Mouse (Mus musculus): Measurements from ENCODE around the gene Stra6l.

Stra6l gene

GRCm38 (mm10) chr4:45848109-45848824 lies at the start of gene Stra6l:
Gene Stra6l, plus strand, starts transcription at chr4:45848664.
- no peak for DNase-seq (ENCODE audit: low spot score)

- peak; percentile 67 for DNase-seq (ENCODE audit: low spot score)
These were observed 49.5 kb upstream of the Stra6l start, which contains the start of gene Aldh1b1 for GRCm38 (mm10) chr4:45798964-45799363. Gene Aldh1b1, plus strand, starts transcription at chr4:45799022.

- DNase-seq (ENCODE audit: low spot score), result no peak
These were observed 48.4 kb upstream of the Stra6l start for GRCm38 (mm10) chr4:45799956-45800537.

GRCm38 (mm10) chr4:45802900-45803299 lies 45.6 kb upstream of the Stra6l start:
- no peak for DNase-seq (ENCODE audit: low spot score)

GRCm38 (mm10) chr4:45808034-45808433 lies 40.4 kb upstream of the Stra6l start:
- DNase-seq (ENCODE audit: low spot score), result no peak

- no peak for DNase-seq (ENCODE audit: low spot score)
These were observed 37.2 kb upstream of the Stra6l start for GRCm38 (mm10) chr4:45811250-45811649.

GRCm38 (mm10) chr4:45815542-45815941 lies 32.9 kb upstream of the Stra6l start:
- DNase-seq (ENCODE audit: low spot score), result peak; percentile 45

GRCm38 (mm10) chr4:45818814-45819207 lies 29.7 kb upstream of the Stra6l start:
- DNase-seq (ENCODE audit: low spot score), result no peak

GRCm38 (mm10) chr4:45819208-45819931 lies 29.1 kb upstream of the Stra6l start:
- no peak for DNase-seq (ENCODE audit: low spot score)

GRCm38 (mm10) chr4:45820074-45820830 lies 28.2 kb upstream of the Stra6l start:
- DNase-seq (ENCODE audit: low spot score), result peak; percentile 66

- no peak for DNase-seq (ENCODE audit: low spot score)
These were observed 26.5 kb upstream of the Stra6l start for GRCm38 (mm10) chr4:45821995-45822394.

GRCm38 (mm10) chr4:45822781-45823575 lies 25.5 kb upstream of the Stra6l start:
- no peak for DNase-seq (ENCODE audit: low spot score)

- DNase-seq (ENCODE audit: low spot score), result no peak
These were observed 24.3 kb upstream of the Stra6l start for GRCm38 (mm10) chr4:45824049-45824760.

GRCm38 (mm10) chr4:45824761-45825556 lies 23.5 kb upstream of the Stra6l start:
- no peak for DNase-seq (ENCODE audit: low spot score)

- DNase-seq (ENCODE audit: low spot score), result no peak
These were observed 22.0 kb upstream of the Stra6l start, which contains the start of gene Igfbpl1 for GRCm38 (mm10) chr4:45826275-45827040. Gene Igfbpl1, minus strand, starts transcription at chr4:45826923.

- DNase-seq (ENCODE audit: low spot score), result no peak
These were observed 18.3 kb upstream of the Stra6l start for GRCm38 (mm10) chr4:45829907-45830759.

GRCm38 (mm10) chr4:45831996-45832395 lies 16.5 kb upstream of the Stra6l start:
- DNase-seq (ENCODE audit: low spot score), result no peak

- no peak for DNase-seq (ENCODE audit: low spot score)
These were observed 15.0 kb upstream of the Stra6l start for GRCm38 (mm10) chr4:45833461-45833860.

Measured in urinary bladder, postnatal 25 days (tissue).